Mouse (Mus musculus) lung, adult 10 weeks (tissue): ENCODE measurements around the gene Pdcd5. TPM values are rescaled to one million over a fixed set of nuclear protein-coding genes. Genes with fewer than 3 reads are reported as not detected.

ENCODE experiments used
- polyA plus RNA-seq: library from polyadenylated mRNA; stranded (reverse); fragments of 350-450 nt; fragmentation: Illumina TruSeq; extraction: RNeasy Lipid Tissue Mini Kit (QIAGEN cat#74804); gene quantifications from one replicate; pipeline ENCODE4 v1.2.3, GENCODE M21; 2014; ENCODE audit warnings: low read depth, low replicate concordance; ENCODE audit not compliant: insufficient read depth

Gene Pdcd5
- 105 TPM for polyA plus RNA-seq

GRCm38 (mm10) chr7:35647101-35647698 lies at the start of gene Pdcd5:
Gene Pdcd5 (minus strand): TSS chr7:35647521.

Other genes with a start within 250 kb of the Pdcd5 start
- gene Slc7a9, start 198.7 kb downstream of the Pdcd5 start, polyA plus RNA-seq = not detected
- gene Tdrd12, start 109.8 kb downstream of the Pdcd5 start, polyA plus RNA-seq = not detected
- gene Nudt19, start 91.2 kb downstream of the Pdcd5 start, polyA plus RNA-seq = 28.6 TPM
- gene Rgs9bp, start 61.9 kb downstream of the Pdcd5 start, polyA plus RNA-seq = 0.03 TPM
- gene Ankrd27, start 61.3 kb downstream of the Pdcd5 start, polyA plus RNA-seq = 11.8 TPM
- gene Dpy19l3, start 106.9 kb upstream of the Pdcd5 start, polyA plus RNA-seq = 3.2 TPM
- gene Zfp507, start 155.5 kb upstream of the Pdcd5 start, polyA plus RNA-seq = 2.6 TPM